Mouse (Mus musculus): Measurements from ENCODE around the gene Glb1.

- no peak for TF ChIP-seq CTCF (IDR thresholded peaks at IDR 0.05)
- TF ChIP-seq POLR2A (IDR thresholded peaks at IDR 0.05; ENCODE audit: insufficient read depth, low read depth, low read length) = no peak
- no peak for TF ChIP-seq EP300 (IDR thresholded peaks at IDR 0.05; ENCODE audit: insufficient read depth, low read depth, low read length)
Measured at GRCm38 (mm10) chr9:114427425-114427824, 26.5 kb downstream of the Glb1 start.

All from heart, adult 2 months (tissue).